Mouse (Mus musculus) brain, embryonic 18.5 days (tissue): ENCODE results near the gene Fstl1.

Experiments
- DNase-seq: peaks from one replicate; pipeline ENCODE4 v3.0.0-alpha.2; 2012; ENCODE audit warnings: low read depth, low spot score

Fstl1 gene

DNA sequence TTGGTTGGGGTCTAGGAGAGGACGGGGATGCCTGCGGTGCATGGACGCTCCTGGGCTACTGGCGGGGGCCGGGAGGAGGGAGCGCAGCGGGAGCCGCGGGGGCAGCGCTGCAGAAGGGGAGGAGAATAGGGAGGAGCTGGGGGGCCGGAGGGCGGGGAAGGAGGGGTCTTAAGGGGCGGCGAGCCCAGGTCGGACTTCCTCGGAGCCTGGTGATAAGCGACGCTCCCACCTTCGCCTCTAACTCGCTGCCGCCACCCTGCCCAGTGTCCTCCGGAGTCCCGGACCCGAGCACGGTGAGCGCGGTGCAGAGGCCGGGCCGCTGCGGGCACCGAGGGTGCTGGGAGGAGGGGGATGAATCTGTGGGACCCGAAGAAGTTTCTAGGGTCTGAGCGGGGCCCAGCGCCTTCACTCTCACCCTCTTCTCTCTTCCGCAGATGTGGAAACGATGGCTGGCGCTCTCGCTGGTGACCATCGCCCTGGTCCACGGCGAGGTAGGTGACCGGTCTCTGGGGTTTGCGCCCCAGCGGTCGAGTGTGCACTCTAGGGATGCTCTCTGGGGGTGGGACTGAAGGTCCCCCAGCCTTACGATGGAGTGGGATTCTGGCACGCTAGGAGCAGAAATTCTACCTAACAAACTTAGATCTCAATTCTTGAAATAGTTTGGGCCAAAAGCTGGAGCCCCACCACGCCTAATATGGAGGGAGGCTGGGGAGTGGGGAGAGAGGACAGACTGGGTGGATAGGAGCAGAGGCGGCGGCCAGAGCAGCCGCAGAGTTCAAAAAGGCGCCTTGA lies at the start of gene Fstl1:
Gene Fstl1 (plus strand): TSS at position 14 of the 792 bp plus-strand sequence.
- no peak for DNase-seq

DNA sequence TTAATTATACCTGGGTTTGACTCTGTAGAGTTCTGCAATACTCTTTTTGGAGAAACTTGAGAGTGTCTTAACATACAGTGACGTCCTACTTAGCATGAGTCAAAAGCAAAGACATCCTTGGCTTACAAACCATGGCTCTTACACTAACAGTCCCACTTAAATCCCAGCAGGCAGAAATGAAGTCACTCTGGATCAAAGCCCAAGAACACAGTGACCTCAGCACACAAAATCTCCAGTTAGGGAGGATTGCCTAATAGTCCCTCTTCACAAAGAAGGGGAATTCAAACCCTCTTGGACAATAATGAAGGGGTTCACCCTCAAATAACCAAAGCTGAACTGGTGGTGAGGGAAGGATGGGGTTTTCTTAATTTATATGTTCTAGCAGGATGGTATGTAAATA lies 48.0 kb upstream of the Fstl1 start:
- no peak for DNase-seq

DNA sequence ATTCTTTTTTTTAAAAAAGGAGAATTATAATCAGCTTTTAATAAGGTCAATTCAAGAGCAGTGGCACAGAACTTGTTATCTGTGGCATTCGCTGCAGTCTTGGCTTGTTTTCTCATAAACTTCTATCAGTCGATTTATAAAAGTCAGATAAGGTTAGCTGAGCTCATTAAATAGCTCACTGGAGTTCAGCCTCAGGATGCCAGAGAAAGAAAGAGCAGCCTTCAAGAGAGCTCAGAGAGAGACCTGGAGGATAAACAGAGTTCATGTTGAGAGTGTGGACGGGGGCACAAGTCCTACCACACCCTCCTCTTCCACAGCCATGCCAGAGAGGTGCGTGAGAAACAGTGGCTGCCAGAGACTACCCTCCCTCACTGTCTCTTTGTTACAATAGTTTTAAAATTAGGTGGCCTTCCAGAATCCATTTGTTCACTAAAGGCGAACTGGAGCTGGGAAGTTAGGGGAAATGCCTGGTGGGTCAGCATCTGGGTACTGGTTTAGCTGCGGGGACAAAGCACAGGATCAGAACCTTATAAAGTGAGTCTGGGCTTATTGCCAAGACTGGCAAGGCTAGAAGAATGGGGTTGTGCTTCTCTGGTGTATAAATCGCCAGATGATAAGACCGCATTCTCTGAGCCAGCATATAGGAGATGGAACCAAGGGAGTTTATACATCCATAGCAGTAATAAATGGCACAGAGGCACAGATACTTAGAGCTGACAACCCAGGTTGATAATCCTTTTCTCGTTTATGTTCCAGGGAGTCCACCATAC lies 47.1 kb upstream of the Fstl1 start:
- no peak for DNase-seq

DNA sequence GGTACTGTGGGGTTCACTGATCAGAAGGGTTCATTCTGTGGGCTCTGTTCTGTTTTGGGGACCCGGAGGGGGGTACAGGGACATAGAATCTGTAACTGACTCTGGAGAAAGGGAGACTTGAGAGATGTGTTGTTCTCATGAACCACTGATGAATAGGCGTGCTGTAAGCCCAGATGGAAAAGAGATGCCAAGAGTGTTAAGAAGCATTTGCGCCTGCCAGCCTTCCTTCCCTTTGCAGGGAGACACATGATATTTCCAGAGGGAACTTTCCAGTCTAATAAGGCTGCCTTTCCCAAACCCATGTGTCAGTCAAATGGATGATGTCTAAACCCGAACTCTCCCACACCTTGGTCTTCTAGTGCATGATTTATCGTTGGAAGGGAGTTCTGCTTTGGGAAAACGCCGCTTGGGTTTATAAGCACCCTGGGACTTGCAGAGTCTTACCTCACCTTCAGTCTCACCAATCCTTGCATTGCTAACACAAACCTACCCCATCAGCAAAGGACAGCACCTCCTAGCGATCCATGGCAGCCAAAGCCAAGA lies 46.3 kb upstream of the Fstl1 start:
- DNase-seq, result no peak

DNA sequence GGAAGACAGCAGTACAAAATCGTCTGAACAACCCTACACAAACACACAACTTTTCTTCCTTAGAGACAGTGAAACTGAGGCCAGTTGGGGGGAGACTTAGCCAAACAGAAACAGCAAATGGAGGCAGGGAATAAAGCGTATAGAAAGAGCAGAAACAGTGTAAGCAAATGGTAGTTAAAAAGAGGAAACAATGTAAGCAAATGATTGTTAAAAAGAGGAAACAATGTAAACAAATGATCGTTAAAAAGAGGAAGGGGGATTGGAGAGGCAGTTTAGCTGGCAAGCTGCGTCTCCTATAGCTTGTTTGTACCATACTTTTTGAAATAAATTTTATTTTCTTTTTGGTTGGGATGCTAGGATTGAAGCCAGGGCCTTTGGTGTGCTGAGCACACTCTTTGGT lies 45.2 kb upstream of the Fstl1 start:
- no peak for DNase-seq

DNA sequence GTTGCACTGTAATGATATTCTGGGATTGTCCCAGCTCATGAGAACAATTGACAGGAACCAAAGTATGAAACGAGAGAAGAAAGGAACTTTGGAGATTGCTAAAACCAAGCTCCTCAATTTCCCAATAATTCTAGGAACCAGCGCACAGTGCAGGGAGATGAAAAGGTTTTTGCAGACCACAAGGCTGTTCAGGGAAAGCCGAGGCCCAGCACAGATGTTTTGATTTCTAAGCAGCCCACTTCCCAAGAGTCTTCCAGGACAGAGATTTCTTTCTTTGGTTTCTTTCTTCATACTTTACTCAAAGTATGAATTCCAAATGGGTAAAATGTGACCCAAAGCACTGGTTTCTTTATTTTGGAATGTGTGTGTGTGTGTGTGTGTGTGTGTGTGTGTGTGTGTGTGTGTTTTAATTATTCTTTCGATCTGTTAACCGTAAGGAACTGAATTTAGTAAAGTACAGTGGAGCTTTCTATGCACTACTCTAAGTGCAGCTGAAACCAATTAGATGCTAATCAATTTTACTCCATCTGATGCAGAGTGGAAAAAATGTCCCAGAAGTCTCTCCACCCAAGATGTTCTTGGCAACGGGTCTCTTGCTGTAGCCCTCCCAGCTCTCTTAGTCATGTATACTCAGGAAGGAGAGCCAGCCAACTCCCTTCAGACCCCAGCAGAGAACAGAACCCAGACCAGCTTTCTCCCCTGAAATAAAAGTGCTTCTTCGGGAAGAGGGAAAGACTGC lies 44.5 kb upstream of the Fstl1 start:
- no peak for DNase-seq

DNA sequence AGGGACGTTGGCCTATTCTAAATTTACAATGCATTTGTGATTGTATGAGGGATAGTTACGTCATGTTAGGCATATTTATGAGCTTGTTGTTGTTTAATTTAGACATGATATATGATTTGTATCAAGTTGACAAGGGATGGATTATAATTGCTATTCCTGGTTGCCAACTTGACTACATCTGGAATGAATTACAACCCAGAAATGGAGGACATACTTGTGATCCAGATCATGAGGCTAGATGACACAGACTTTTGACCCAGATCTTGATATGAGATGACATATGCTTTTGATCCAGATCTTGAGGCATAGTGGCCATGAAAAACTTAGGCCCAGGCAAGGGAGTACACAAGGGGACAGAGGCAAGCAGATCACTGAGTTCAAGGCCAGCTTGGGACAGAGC lies 36.6 kb upstream of the Fstl1 start:
- no peak for DNase-seq

DNA sequence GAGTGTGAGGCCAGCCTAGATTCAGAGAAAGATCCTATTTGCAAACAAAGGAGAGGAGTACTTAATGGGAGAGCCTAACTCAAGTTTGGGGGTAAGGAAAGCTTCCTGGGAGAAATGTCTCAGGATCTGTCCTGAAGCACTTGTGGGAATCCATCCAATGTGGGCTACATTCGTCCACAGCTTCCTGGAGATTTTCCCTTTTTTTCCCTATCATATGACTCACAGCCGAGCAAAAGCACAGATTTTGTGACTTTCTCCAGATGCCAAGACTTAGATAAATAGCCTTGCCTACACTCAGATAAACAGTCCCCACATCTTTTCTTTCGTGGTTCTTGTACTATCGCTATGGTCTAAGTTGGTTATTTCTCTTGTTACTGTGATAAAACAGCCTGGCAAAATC lies 34.4 kb upstream of the Fstl1 start:
- no peak for DNase-seq

DNA sequence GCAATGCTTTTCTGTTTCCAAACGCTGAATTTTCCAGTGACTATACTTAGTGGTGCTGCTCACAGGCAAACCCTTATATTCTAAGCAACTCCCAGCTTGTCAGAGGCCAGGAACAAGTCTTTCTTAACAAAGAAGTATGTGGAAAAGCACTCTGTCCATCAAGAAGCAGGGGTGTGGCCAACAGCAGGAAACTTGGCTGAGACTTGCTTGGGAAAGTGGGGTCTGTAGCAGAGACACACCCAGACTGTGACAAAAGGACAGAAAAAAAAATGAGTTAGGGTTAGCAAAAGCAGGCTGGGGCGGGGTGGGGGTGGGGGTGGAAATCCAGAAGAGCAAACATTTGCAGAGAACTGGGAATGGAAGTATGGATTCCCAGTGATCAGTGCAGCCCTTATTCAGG lies 23.8 kb upstream of the Fstl1 start:
- DNase-seq, result no peak

DNA sequence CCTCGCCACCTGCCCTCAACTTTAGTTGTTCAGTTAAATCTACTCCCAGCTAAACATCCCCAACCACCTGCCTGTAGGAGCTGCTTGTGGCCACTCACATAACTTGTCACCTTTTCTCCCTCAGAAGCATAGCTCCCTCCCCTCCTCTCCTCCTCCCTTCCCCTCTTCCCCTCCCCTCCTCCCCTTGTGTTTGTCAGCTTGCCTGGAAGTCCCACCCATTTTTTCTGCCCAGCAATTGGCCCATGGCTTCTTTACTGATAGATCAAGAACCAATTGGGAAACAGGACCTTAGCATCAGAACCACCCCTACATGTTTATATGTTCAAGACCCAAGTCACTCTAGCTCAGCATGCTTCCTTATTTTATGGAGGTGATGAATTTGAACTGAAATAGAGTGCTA lies 22.9 kb upstream of the Fstl1 start:
- DNase-seq, result no peak

DNA sequence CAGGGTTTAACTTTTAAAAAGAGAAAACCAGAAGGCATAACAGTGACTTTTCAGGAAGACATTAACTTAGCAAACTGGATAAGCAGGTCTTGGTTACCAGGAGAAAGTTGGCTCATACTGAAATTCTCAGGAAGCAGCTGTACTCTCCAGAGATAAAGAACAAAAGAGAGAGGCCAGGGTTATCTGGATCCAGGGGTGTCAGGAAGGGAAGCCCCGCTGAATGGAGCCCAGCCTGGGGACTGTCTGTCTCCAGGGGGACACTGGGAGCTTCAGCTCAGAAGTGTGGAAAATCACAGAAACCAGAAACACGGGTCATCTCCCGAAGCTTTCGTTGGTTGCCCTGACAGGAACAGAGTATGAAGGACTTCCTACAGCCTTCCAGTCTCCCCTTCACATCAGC lies 22.2 kb upstream of the Fstl1 start:
- no peak for DNase-seq

DNA sequence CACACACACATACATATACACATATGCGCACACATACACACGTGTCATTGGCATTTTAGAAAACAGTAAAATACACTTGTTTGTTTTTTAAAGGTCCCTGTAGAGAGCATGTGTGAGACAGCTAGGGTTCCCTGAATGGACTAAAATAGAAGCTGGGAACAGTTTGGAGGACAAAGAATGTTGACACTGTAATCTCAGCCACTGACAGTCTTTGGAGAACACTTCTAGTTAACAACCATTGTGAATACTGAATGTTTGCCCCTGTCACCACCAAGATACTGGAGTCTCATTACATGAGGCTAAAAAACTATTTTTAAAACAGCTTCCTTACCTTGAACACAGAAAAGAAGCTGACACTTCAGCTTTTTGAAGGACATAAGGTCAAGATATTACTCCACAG lies 19.4 kb upstream of the Fstl1 start:
- no peak for DNase-seq

DNA sequence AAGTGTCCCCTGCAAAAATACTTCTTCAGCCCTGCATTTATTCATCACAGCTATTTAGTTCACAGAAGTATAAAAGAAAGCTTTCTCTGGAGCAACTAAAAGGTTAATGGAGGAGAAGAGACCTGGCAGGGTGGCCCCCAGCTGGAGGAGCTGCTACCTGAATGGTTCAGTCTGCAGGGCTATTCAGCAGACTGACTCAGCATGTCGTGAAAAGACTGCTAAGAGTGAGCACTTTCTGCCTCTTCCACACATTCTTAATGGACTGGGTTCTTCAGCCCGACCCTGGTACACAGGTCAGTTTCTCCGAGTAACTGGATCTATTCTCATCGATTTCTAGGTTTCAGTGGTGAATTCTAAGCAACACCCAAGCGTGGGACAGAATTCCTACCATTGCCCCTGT lies 12.9 kb upstream of the Fstl1 start:
- no peak for DNase-seq

DNA sequence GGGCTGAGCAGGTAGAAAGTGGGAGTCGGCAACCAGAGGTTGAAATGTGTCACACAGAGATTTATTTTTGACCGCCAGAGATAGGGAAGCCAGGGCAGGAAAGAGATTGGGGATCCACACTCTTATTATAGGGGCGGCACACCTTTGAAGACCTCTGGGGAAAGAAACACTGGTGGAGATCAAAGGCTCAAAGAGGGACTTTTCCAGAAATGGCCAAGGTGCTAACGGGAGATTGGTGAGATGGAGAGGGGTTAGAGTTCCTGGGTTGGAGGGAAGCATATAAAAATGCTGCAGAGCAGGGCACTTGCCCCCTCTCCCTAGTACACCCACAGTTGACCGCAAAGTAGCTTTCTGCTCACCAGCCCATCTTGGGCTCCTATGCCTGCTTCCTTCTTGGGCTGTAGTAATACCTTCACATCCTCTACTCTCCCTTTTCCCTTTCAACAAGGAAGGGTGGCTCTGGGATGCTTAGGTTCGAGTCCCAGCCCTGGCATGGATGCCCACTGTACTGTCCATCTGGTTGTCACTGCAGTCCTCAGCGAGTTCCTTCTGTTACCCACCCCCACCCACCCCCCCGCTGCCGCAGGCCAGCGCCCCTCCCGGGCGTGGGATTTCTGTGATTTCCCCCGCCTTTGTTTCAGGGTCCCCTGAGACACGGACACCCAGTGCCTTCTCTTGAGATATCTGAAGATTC lies 360 bp upstream of the Fstl1 start:
- no peak for DNase-seq

DNA sequence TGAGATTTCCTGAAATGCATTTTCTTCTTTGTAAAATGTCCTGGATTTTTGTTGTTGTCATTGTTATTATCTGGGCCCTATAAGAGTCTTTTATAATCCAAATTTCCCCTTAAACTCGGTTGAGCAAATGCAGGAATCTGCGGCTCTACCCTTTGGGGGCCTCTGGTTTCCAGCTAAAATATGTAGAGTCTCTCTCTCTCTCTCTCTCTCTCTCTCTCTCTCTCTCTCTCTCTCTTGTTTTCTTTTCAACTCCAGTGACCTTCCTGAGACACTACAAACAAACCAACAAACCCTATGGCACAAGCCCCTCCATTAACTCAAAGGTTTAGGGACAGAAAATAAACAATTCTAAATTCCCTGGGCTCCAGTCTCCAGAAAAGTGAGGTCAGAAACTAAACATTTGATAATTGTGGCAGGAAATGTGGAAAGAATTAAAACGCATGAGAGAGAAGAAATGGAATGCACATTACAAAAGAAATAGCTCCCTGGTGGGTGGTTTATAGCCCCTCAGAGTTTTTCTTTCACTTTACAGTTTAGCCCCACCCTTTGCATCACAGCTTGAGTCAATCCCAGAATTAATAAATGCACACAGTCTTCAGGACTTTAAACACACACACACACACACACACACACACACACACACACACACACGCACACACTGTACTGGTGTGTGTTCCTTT lies 1.3 kb downstream of the Fstl1 start:
- no peak for DNase-seq

DNA sequence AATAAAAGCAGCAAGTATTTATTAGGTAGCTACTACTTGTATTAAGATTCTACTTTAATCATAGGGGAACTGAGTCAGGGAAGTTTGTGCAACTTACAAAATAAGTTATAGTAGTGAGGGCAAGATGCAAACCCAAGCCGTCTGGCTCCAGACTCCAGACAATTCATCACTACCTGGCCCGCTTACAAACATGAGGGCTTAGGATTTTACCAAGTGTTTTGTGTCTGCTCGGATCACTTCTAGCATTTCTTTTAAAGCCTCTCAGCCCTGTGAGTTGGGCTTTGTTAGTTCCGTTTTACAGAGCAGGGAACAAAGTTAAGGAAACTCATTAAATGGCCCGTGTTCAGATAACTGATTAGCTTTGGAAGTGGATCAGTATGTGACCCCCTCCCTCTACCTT lies 1.9 kb downstream of the Fstl1 start:
- no peak for DNase-seq

DNA sequence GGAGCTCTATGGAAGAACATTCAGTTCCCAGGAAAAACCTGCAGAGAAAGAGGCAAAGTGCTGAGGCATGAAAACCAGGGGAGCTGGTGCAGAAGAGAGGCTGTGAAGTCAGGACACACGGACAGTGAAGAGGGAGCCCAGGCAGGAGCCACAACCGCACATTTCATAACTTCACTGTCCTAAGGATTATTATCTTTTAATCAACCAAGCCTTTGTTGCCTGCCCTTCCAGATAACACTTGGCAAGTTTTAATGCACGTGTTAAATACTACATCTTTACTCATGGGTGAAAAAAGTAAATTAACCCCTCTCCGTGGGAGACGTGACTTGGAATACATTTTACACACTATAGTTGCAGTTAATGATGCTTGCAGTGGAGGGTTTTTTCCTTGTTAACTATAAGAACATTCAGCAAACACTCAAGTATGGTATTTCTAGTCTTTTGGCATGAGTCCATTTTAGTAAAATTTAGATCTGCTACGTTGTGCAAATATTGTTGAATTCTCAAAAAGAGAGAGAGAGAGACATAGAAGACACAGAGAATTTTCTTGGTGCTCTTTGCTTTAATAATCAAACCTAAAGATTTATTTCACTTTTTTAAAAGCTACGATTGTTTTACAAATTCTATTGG lies 3.1 kb downstream of the Fstl1 start:
- no peak for DNase-seq

DNA sequence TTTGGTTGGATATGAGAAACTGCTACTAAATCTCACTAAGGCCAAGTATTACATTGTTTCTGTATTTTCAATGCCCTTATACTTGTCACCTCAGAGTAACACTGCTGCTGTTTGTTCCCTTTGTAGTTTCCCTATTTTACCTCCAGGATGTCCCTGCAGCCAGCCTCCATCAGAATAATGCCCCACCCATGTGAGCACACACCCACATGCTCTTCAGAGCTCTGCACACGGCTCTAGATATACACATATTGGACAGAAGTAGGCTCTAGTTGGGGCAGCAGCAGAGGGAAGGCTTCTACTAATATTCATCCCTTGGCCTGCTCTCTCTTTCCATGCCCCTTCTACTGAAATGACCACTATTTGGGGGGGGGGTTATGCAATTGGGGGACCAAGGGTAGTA lies 3.7 kb downstream of the Fstl1 start:
- no peak for DNase-seq

DNA sequence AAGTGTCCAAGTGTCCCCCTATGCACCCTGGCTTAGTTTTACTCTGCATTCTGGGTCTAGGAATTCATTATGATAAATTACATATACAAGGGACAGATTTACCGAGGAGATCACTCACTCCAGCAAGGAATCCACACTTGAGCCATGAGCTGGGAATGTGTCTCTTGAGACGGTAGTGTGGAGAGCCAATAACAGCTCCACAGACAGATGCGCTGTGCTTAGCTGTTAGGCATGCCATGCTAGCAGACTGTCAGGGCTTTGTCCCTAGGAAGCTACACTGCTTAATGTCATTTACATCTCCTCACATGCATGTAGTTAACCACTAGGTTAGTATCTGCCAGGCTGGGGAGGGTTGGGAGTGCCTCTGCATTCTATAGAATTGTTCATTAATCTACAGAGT lies 4.2 kb downstream of the Fstl1 start:
- no peak for DNase-seq

DNA sequence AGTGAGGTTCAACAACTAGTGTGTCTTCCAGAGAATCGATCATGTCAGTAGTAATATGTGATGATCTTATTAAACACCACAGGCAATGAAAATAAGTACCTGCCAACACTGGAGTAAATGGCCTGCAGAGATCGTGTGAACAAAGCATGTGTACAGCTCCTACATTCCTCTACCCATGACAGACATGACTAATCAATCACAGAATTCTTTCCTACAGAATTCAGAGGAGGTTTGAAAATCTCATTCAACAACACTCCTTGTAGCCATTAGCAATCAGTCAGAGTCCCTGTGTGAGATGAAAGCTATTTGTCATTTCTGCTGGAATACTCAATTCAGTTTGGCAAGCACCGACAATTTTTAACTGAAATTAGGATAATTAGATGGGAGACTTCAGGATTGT lies 7.9 kb downstream of the Fstl1 start:
- DNase-seq, result no peak
